Mouse (Mus musculus) midbrain, postnatal 0 days (tissue): Measurements from ENCODE around the gene Zfp46. TPM values are rescaled to one million over a fixed set of nuclear protein-coding genes. Genes with fewer than 3 reads are reported as not detected.

Experiments used
- ATAC-seq: fragments of 200-750 bp; cut with Nextera tagmentation; 2 replicates; pipeline ENCODE4 v1.8.0; 2017; ENCODE audit warnings: moderate number of reproducible peaks, mild to moderate bottlenecking, moderate TSS enrichment, moderate library complexity; ENCODE audit not compliant: low FRiP score
- DNase-seq: peaks from one replicate; pipeline ENCODE4 v3.0.0-alpha.2; 2015; ENCODE audit warnings: low spot score
- H3K27ac ChIP-seq: fragments of 300-500 bp; sonication (generic); 2 replicates; pipeline ENCODE4 v1.5.1; 2014; ENCODE audit warnings: low read depth, mild to moderate bottlenecking, low read length, mixed read lengths
- H3K27me3 ChIP-seq: fragments of 300-500 bp; sonication (generic); 2 replicates; pipeline ENCODE4 v1.6.1; 2014; ENCODE audit warnings: low read length, control low read depth, mixed read lengths; ENCODE audit not compliant: insufficient read depth
- H3K36me3 ChIP-seq: fragments of 300-500 bp; sonication (generic); 2 replicates; pipeline ENCODE4 v1.6.1; 2014; ENCODE audit warnings: low read length, control low read depth, mixed read lengths; ENCODE audit not compliant: insufficient read depth
- H3K4me1 ChIP-seq: fragments of 300-500 bp; sonication (generic); 2 replicates; pipeline ENCODE4 v1.6.1; 2014; ENCODE audit warnings: mild to moderate bottlenecking, control low read depth, antibody characterized with exemption, low read length, mixed read lengths; ENCODE audit not compliant: insufficient read depth
- H3K4me2 ChIP-seq: fragments of 300-500 bp; sonication (generic); 2 replicates; pipeline ENCODE4 v1.6.1; 2014; ENCODE audit warnings: low read depth, mild to moderate bottlenecking, low read length, mixed read lengths; ENCODE audit not compliant: poor library complexity, severe bottlenecking
- H3K4me3 ChIP-seq: fragments of 300-500 bp; sonication (generic); 2 replicates; pipeline ENCODE4 v1.5.1; 2014; ENCODE audit warnings: low read depth, mild to moderate bottlenecking, low read length, moderate library complexity
- H3K9ac ChIP-seq: fragments of 300-500 bp; sonication (generic); replicated peaks from 2 replicates; pipeline ENCODE4 v1.6.1; 2014; ENCODE audit warnings: mild to moderate bottlenecking, low read length, moderate library complexity, mixed read lengths; ENCODE audit not compliant: poor library complexity, severe bottlenecking
- H3K9me3 ChIP-seq: fragments of 300-500 bp; sonication (generic); 2 replicates; pipeline ENCODE4 v1.6.1; 2016; ENCODE audit warnings: low read length, control low read depth
- CTCF ChIP-seq: IDR thresholded peaks from 2 replicates; pipeline ENCODE4 v1.5.1; 2016; ENCODE audit warnings: antibody characterized with exemption, mild to moderate bottlenecking
- WGBS: fragments of 180-500 bp; shearing (Covaris S2); extraction: QIAGEN DNeasy Blood & Tissue Kit; methylation state at CpG from one replicate; pipeline ENCODE4 v1.1.7; 2014; 5-methylcytosine and 5-hydroxymethylcytosine counted together
- polyA plus RNA-seq: library from polyadenylated mRNA; unstranded; fragments of >200 nt; fragmentation: Nextera tagmentation; extraction: Ambion mirVana; gene quantifications from 2 replicates; pipeline ENCODE4 v1.2.1, GENCODE M21; 2015
- total RNA-seq: library from RNA; depleted of rRNA; stranded (reverse); fragments of >200 nt; gene quantifications from 2 replicates; pipeline ENCODE4 v1.2.3, GENCODE M21; 2014

Zfp46 gene
- total and polyA plus RNA-seq, 2 experiments from 2014 or later = 27.7 to 53.8 TPM

DNA sequence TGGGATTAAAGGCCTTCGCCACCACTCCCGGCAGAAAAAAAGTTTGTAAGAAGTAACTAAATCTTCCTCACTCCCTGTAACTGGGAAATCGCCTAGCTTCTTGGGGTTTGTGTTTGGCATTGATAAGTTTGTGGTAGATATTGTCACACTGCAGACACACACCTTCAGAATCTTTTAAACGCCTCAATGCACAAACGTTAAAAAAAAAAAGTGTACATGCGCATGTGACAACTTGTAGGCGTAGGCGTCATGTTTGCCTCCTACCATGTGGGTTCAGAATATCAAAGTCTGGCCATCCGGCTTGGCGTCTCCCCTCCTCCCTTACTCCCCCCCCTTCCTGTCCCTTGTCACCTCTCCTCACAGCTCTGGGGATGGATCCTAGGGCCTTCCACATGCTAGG is 27.8 kb upstream of the Zfp46 start:
- Histone ChIP-seq H3K9me3 (no peaks in the 10 kb centered on the region), H3K27ac (no peak overlapping the region), H3K9ac (no peak overlapping the region), H3K4me3 (no peak overlapping the region), H3K36me3 (no peaks in the 10 kb centered on the region), H3K4me1 (no peaks in the 10 kb centered on the region), H3K27me3 (no peaks in the 10 kb centered on the region), H3K4me2 (no peak overlapping the region)
- TF ChIP-seq CTCF = no peak
- DNase-seq (no peak), ATAC-seq (no peak)
- 83% methylated on average over 10 of the region's 10 CpGs for WGBS

DNA sequence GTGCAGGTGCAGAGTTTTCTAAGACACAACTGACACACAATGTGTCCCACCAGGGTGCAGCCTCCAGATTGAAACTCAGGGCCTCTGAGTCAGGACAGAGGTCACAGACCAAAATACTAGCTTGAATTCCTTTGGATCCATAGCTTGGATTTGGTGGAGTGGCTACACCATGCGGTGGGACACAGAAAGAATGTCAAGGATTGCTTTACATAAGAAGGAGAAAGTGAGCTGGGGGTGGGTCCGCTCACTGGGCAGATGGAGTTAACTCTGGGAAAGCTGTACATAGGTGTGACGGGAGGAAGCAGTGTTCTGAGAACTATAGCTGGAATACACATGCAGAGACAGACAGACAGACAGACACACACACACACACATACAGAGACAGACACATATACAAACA is 24.6 kb upstream of the Zfp46 start:
- DNase-seq = no peak
- no peak for TF ChIP-seq CTCF
- Histone ChIP-seq H3K4me2 (no peak overlapping the region), H3K4me3 (no peak overlapping the region), H3K9ac (no peak overlapping the region), H3K4me1 (no peaks in the 10 kb centered on the region), H3K36me3 (no peaks in the 10 kb centered on the region), H3K9me3 (no peaks in the 10 kb centered on the region), H3K27ac (no peak overlapping the region), H3K27me3 (no peaks in the 10 kb centered on the region)
- ATAC-seq = no peak
- WGBS = 60% methylated on average over 3 of the region's 3 CpGs

DNA sequence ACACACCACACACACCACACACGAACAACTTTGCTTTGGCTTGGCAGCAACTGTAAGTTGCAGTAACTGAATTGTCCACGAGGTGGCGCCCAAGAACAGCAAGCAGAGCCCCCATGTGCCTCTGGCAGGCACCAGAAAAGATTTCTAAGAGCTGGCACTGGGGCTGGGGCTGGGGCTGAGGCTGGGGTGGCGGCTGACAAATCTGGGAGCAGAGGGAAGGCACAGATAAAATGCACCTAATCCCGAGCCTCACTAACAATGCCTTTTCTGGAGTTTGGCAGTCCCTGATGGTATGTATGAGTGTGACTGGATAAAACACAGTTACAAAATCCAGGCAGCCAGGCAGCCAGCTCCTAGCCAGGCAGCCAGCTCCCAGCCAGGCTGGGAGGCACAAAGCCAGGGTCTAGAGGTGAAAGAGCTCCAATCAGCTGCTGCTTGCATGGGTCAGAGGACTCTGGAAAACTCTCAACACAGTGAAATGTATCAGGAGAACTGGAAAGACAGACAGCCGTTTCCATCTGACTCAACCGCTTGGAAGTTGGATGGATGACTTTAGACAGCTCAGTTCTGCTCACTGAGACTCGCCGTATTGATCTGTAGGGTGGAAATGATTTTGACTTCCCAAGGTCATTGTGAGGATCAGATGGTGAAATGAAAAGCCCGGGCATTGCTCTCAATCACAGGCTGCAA is 23.8 kb upstream of the Zfp46 start:
- WGBS = 42% methylated on average over 10 of the region's 10 CpGs
- H3K4me2 ChIP-seq = no peak overlapping the region
- H3K27ac ChIP-seq = peak overlapping the region; percentile 19; the same call in 1 of the 2 replicates
- H3K27me3 ChIP-seq = no peaks in the 10 kb centered on the region
- no peaks in the 10 kb centered on the region for H3K36me3 ChIP-seq
- no peak overlapping the region for H3K4me3 ChIP-seq
- no peaks in the 10 kb centered on the region for H3K9me3 ChIP-seq
- DNase-seq (peak; percentile 83), ATAC-seq (0 out of 2 replicates have a peak, but pooled peaks have one; percentile 23)
- TF ChIP-seq CTCF = peak; percentile 94
- no peaks in the 10 kb centered on the region for H3K4me1 ChIP-seq
- H3K9ac ChIP-seq = no peak overlapping the region

DNA sequence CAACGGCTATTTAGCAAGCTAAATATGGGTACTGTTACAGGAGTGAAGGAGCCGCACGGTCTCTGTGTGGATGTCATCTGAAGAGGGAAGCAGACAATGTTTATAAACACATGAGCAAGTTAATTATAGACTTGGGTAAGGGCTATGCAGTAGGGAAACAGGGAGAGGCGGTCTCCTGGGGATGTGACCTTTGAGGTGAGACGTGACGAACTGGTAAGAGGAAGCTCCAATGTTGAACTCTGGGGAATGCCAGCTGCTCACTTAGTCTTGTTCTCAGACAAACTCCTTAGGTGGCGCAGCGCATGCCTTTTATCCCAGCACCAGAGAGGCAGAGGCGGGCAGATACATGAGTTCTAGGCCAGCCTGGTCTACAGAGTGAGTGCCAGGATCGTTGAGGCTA is 22.6 kb upstream of the Zfp46 start:
- DNase-seq (no peak), ATAC-seq (no peak)
- Histone ChIP-seq H3K27me3 (no peaks in the 10 kb centered on the region), H3K4me1 (no peaks in the 10 kb centered on the region), H3K9ac (no peak overlapping the region), H3K9me3 (no peaks in the 10 kb centered on the region), H3K4me2 (no peak overlapping the region), H3K27ac (no peak overlapping the region), H3K4me3 (no peak overlapping the region), H3K36me3 (no peaks in the 10 kb centered on the region)
- no peak for TF ChIP-seq CTCF
- WGBS = 78% methylated on average over 10 of the region's 10 CpGs

DNA sequence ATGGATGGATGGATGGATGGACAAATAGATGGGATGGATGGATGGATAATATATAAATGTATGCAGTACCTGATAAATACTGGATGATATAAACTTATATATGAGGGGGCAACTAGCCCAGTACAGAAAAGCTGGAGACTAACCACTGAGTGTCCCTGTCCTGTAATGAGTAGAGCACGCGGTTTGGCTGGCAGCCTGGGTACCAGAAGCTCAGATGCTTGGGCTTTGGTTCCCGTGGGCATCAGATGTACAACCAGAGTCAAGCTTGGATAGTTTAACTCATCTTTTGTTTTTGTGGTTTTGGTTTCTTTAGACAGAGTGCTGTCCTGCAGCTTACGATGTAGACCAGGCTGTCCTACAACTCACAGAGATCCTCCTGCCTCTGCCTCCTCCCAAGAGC is 20.9 kb upstream of the Zfp46 start:
- Histone ChIP-seq H3K9me3 (no peaks in the 10 kb centered on the region), H3K4me2 (no peak overlapping the region), H3K27me3 (no peaks in the 10 kb centered on the region), H3K9ac (no peak overlapping the region), H3K36me3 (no peaks in the 10 kb centered on the region), H3K27ac (no peak overlapping the region), H3K4me3 (no peak overlapping the region), H3K4me1 (no peaks in the 10 kb centered on the region)
- TF ChIP-seq CTCF = no peak
- ATAC-seq (no peak), DNase-seq (no peak)
- 93% methylated on average over 4 of the region's 4 CpGs for WGBS

DNA sequence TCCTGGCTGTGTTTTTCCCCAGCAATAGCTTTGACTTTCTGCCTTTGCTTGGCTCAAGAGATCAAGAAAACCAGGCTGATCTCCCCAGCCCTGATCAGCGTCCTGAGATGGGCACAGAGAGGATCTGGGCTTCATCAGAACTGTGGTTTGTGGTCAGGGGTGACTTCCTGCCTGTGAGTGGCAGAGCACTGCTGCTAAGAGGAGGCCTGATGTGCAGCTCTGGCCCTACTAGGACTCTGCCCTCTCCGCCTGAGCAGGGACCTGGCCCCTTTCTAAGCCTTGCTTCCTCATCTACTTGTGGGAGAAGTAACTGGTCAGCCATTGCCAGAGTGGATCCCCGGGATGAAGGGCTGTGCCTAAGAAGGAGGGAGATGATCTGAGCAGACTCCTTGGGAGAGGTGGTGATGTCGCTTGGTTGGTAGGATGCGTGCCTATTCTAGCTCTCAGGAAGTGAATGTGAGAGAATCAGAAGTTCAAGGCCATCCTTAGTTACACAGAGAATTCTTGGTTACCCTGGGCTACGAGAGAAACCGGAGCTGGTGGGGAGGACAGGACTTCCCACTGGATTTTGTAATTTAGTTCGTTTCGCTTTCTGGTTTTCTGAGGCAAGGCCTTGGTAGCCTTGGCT is 17.7 kb upstream of the Zfp46 start:
- no peak overlapping the region for H3K9ac ChIP-seq
- no peak overlapping the region for H3K4me2 ChIP-seq
- ATAC-seq (no peak), DNase-seq (no peak)
- no peak overlapping the region for H3K4me3 ChIP-seq
- no peak for TF ChIP-seq CTCF
- no peaks in the 10 kb centered on the region for H3K36me3 ChIP-seq
- H3K27ac ChIP-seq = no peak overlapping the region
- WGBS = 85% methylated on average over 9 of the region's 9 CpGs
- H3K9me3 ChIP-seq = no peaks in the 10 kb centered on the region
- no peaks in the 10 kb centered on the region for H3K4me1 ChIP-seq
- no peaks in the 10 kb centered on the region for H3K27me3 ChIP-seq
